Mouse (Mus musculus) spleen, adult 12 weeks (tissue): ENCODE results near the gene Ctnna3.
"Not testable (repeated sequence)": the region's sequence is repeated elsewhere in the genome, so short reads cannot be mapped to it uniquely, and the experiment has no call there.

Experiments used
- DNase-seq: peaks from one replicate; pipeline ENCODE4 v3.0.0; 2022; ENCODE audit warnings: low spot score

The Ctnna3 gene

GRCm38 (mm10) chr10:63424475-63424814 is 5.5 kb upstream of the Ctnna3 start:
- DNase-seq: peak; percentile 25

GRCm38 (mm10) chr10:63427146-63427545 is 2.8 kb upstream of the Ctnna3 start:
- DNase-seq: no peak

GRCm38 (mm10) chr10:63428243-63429022 is 1.5 kb upstream of the Ctnna3 start:
- peak; percentile 37 for DNase-seq

- no peak for DNase-seq
Measured at GRCm38 (mm10) chr10:63429023-63429340, 916 bp upstream of the Ctnna3 start.

- peak; percentile 100 for DNase-seq
Measured at GRCm38 (mm10) chr10:63429380-63429779, 518 bp upstream of the Ctnna3 start.

GRCm38 (mm10) chr10:63431221-63431736 is 1.4 kb downstream of the Ctnna3 start:
- no peak for DNase-seq

- DNase-seq: no peak
Measured at GRCm38 (mm10) chr10:63432099-63432498, 2.2 kb downstream of the Ctnna3 start.

- no peak for DNase-seq
Measured at GRCm38 (mm10) chr10:63432887-63433286, 3.0 kb downstream of the Ctnna3 start.

- DNase-seq: no peak
Measured at GRCm38 (mm10) chr10:63438736-63439262, 8.9 kb downstream of the Ctnna3 start.

- DNase-seq: no peak
Measured at GRCm38 (mm10) chr10:63439694-63440228, 9.9 kb downstream of the Ctnna3 start.

GRCm38 (mm10) chr10:63444602-63445387 is 14.9 kb downstream of the Ctnna3 start:
- DNase-seq: not testable (repeated sequence)

- DNase-seq: no peak
Measured at GRCm38 (mm10) chr10:63453926-63454325, 24.0 kb downstream of the Ctnna3 start.

- no peak for DNase-seq
Measured at GRCm38 (mm10) chr10:63455110-63455878, 25.4 kb downstream of the Ctnna3 start.

GRCm38 (mm10) chr10:63457292-63458128 is 27.6 kb downstream of the Ctnna3 start:
- DNase-seq: no peak

GRCm38 (mm10) chr10:63460935-63461334 is 31.0 kb downstream of the Ctnna3 start:
- no peak for DNase-seq

- DNase-seq: no peak
Measured at GRCm38 (mm10) chr10:63472473-63472872, 42.6 kb downstream of the Ctnna3 start.

- no peak for DNase-seq
Measured at GRCm38 (mm10) chr10:63476167-63476647, 46.3 kb downstream of the Ctnna3 start.

- no peak for DNase-seq
Measured at GRCm38 (mm10) chr10:63478946-63479345, 49.0 kb downstream of the Ctnna3 start.

- DNase-seq: no peak
Measured at GRCm38 (mm10) chr10:63480066-63480465, 50.2 kb downstream of the Ctnna3 start.

GRCm38 (mm10) chr10:63488346-63488745 is 58.4 kb downstream of the Ctnna3 start:
- DNase-seq: no peak

GRCm38 (mm10) chr10:63523956-63524355 is 94.1 kb downstream of the Ctnna3 start:
- no peak for DNase-seq
